Mouse (Mus musculus): ENCODE results near the gene Phf20.
"Not testable (repeated sequence)": the region's sequence is repeated elsewhere in the genome, so short reads cannot be mapped to it uniquely, and the experiment has no call there.

Gene Phf20

GRCm38 (mm10) chr2:156196302-156197128, at the start of gene Phf20:
Gene Phf20 (plus strand): TSS chr2:156196466.
- DNase-seq = peak; percentile 97 to 98

- no peak for DNase-seq
Measured at GRCm38 (mm10) chr2:156147316-156147915, 48.9 kb upstream of the Phf20 start.

GRCm38 (mm10) chr2:156151538-156151937, 44.7 kb upstream of the Phf20 start:
- DNase-seq = no peak

- DNase-seq = no peak
Measured at GRCm38 (mm10) chr2:156165478-156165877, 30.8 kb upstream of the Phf20 start.

GRCm38 (mm10) chr2:156166557-156166956, 29.7 kb upstream of the Phf20 start:
- no peak for DNase-seq

GRCm38 (mm10) chr2:156177079-156177478, 19.2 kb upstream of the Phf20 start:
- DNase-seq = no peak

- DNase-seq = no peak
Measured at GRCm38 (mm10) chr2:156177651-156178050, 18.6 kb upstream of the Phf20 start.

GRCm38 (mm10) chr2:156179046-156179795, 17.0 kb upstream of the Phf20 start:
- peak; percentile 80 to 85 for DNase-seq

- DNase-seq = no peak
Measured at GRCm38 (mm10) chr2:156179796-156180093, 16.5 kb upstream of the Phf20 start.

GRCm38 (mm10) chr2:156180094-156180821, 16.0 kb upstream of the Phf20 start, which contains the start of gene Rbm39:
Gene Rbm39 (minus strand): TSS chr2:156180238.
- DNase-seq = peak; percentile 99 to 100

- DNase-seq = no peak
Measured at GRCm38 (mm10) chr2:156180824-156181590, 15.3 kb upstream of the Phf20 start.

- DNase-seq = no peak
Measured at GRCm38 (mm10) chr2:156181592-156181991, 14.7 kb upstream of the Phf20 start.

- not testable (repeated sequence) for DNase-seq
Measured at GRCm38 (mm10) chr2:156189241-156189640, 7.0 kb upstream of the Phf20 start.

GRCm38 (mm10) chr2:156190004-156190896, 6.0 kb upstream of the Phf20 start:
- peak; percentile 48 for DNase-seq

GRCm38 (mm10) chr2:156191540-156191939, 4.7 kb upstream of the Phf20 start:
- no peak for DNase-seq

- no peak for DNase-seq
Measured at GRCm38 (mm10) chr2:156192068-156192467, 4.2 kb upstream of the Phf20 start.

- no peak for DNase-seq
Measured at GRCm38 (mm10) chr2:156193066-156193862, 3.0 kb upstream of the Phf20 start.

- DNase-seq = peak in 1 of 2 experiments; percentile 49
Measured at GRCm38 (mm10) chr2:156194571-156194970, 1.7 kb upstream of the Phf20 start.

GRCm38 (mm10) chr2:156197129-156197911, 1.1 kb downstream of the Phf20 start:
- no peak for DNase-seq

All from lung, adult 18-20 months (tissue).